Mouse (Mus musculus): ENCODE data around the gene Dhx16. TPM values are rescaled to one million over a fixed set of nuclear protein-coding genes. Genes with fewer than 3 reads are reported as not detected.

Gene Dhx16
- polyA plus RNA-seq, 1 experiment from 2014 or later: 14.2 TPM

GRCm38 (mm10) chr17:35868961-35869345 is 10.7 kb upstream of the Dhx16 start:
- H3K9ac ChIP-seq (ENCODE audit: low read length): peak overlapping the region; percentile 77
- H3K36me3 ChIP-seq (ENCODE audit: control insufficient read depth, insufficient read depth, low read length): no peaks in the 10 kb centered on the region; the same call in 1 of the 2 replicates
- TF ChIP-seq EP300 (optimal IDR thresholded peaks at IDR 0.05): no peak
- no peak for TF ChIP-seq CTCF (IDR thresholded peaks at IDR 0.05; ENCODE audit: low read depth)
- no peak for DNase-seq (ENCODE audit: low spot score)
- no peaks in the 10 kb centered on the region for H3K9me3 ChIP-seq (ENCODE audit: control insufficient read depth, low read length)
- peaks cover 3% of the 10 kb centered on the region; the same call in 1 of the 2 replicates for H3K4me1 ChIP-seq (replicated peaks; ENCODE audit: control insufficient read depth, insufficient read depth)
- 2% methylated on average over 7 of the region's 7 CpGs for WGBS
- H3K27me3 ChIP-seq (ENCODE audit: control insufficient read depth, insufficient read depth, low read length): no peaks in the 10 kb centered on the region
- ATAC-seq (ENCODE audit: low FRiP score, low TSS enrichment): no peak
- H3K27ac ChIP-seq (replicated peaks): peak overlapping the region; percentile 94
- peak overlapping the region; percentile 60 for H3K4me3 ChIP-seq (ENCODE audit: low read depth, low read length)
- peak overlapping the region; percentile 85 for H3K4me2 ChIP-seq (replicated peaks; ENCODE audit: low read depth)

DNA sequence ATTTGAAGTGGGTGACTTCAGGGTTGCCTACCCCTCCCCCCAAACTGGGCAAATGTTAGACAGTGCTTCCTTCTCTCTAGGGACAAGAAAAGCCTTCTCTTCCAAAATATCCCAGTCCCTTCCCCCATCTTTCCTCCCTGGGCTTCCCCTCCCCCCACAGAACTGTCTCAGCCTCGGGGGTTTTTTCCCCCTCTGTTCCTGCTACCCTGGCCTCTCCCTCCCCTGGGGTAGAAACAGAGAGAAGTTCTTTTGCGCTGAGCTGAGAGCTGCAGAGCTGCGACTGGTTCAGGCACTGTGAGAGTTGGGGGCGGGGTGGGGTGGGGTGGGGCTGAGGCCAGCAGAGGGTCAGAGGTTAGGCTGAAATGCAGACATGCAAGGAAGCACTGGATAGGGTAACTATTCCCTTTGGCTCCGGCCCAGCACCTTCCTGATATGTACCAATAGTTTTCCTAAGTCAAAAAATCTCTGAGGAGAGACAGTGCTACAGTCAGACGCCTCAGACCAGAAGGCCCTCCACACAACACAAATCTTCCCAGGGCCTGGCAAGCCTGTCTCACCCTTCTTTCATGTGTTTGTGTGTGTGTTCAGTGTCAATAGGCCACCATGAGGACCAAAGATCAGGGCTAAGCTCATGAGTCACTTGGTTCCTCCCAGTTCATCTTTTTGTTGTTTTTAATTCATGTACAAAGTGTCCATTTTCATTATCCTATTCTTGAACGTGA is 10.1 kb upstream of the Dhx16 start:
- ATAC-seq (ENCODE audit: low FRiP score, low TSS enrichment) (peak; percentile 13; the same call in 1 of the 2 replicates), DNase-seq (ENCODE audit: low spot score) (peak; percentile 51)
- Histone ChIP-seq H3K9me3 (ENCODE audit: control insufficient read depth, low read length) (no peaks in the 10 kb centered on the region), H3K9ac (ENCODE audit: low read length) (peak overlapping the region; percentile 77), H3K27me3 (ENCODE audit: control insufficient read depth, insufficient read depth, low read length) (no peaks in the 10 kb centered on the region), H3K36me3 (ENCODE audit: control insufficient read depth, insufficient read depth, low read length) (no peaks in the 10 kb centered on the region; the same call in 1 of the 2 replicates), H3K4me3 (ENCODE audit: low read depth, low read length) (peak overlapping the region; percentile 60), H3K4me2 (replicated peaks; ENCODE audit: low read depth) (peak overlapping the region; percentile 85), H3K27ac (replicated peaks) (peak overlapping the region; percentile 94), H3K4me1 (replicated peaks; ENCODE audit: control insufficient read depth, insufficient read depth) (peaks cover 3% of the 10 kb centered on the region; the same call in 1 of the 2 replicates)
- TF ChIP-seq EP300 (optimal IDR thresholded peaks at IDR 0.05): no peak
- TF ChIP-seq CTCF (IDR thresholded peaks at IDR 0.05; ENCODE audit: low read depth): no peak
- 1% methylated on average over 7 of the region's 7 CpGs for WGBS

GRCm38 (mm10) chr17:35870151-35870883 is 9.3 kb upstream of the Dhx16 start:
- H3K4me1 ChIP-seq (replicated peaks; ENCODE audit: control insufficient read depth, insufficient read depth): peaks cover 3% of the 10 kb centered on the region; the same call in 1 of the 2 replicates
- DNase-seq (ENCODE audit: low spot score) (peak; percentile 49), ATAC-seq (ENCODE audit: low FRiP score, low TSS enrichment) (peak; percentile 22; the same call in 1 of the 2 replicates)
- peak overlapping the region; percentile 77 for H3K9ac ChIP-seq (ENCODE audit: low read length)
- H3K4me2 ChIP-seq (replicated peaks; ENCODE audit: low read depth): peak overlapping the region; percentile 85
- H3K27me3 ChIP-seq (ENCODE audit: control insufficient read depth, insufficient read depth, low read length): no peaks in the 10 kb centered on the region
- peak overlapping the region; percentile 94 for H3K27ac ChIP-seq (replicated peaks)
- WGBS: 36% methylated on average over 8 of the region's 9 CpGs
- no peaks in the 10 kb centered on the region; the same call in 1 of the 2 replicates for H3K36me3 ChIP-seq (ENCODE audit: control insufficient read depth, insufficient read depth, low read length)
- H3K9me3 ChIP-seq (ENCODE audit: control insufficient read depth, low read length): no peaks in the 10 kb centered on the region
- peak overlapping the region; percentile 60 for H3K4me3 ChIP-seq (ENCODE audit: low read depth, low read length)
- TF ChIP-seq CTCF (IDR thresholded peaks at IDR 0.05; ENCODE audit: low read depth) (no peak), EP300 (optimal IDR thresholded peaks at IDR 0.05) (peak; percentile 38)

GRCm38 (mm10) chr17:35870884-35871696 is 8.5 kb upstream of the Dhx16 start:
- no peak for DNase-seq (ENCODE audit: low spot score)
- WGBS: 54% methylated on average over 8 of the region's 8 CpGs
- H3K9ac ChIP-seq (ENCODE audit: low read length): no peak overlapping the region
- H3K36me3 ChIP-seq (ENCODE audit: control insufficient read depth, insufficient read depth, low read length): no peaks in the 10 kb centered on the region; the same call in 1 of the 2 replicates
- TF ChIP-seq EP300 (optimal IDR thresholded peaks at IDR 0.05): peak; percentile 28
- TF ChIP-seq CTCF (IDR thresholded peaks at IDR 0.05; ENCODE audit: low read depth): peak; percentile 75
- no peak overlapping the region for H3K4me3 ChIP-seq (ENCODE audit: low read depth, low read length)
- H3K27me3 ChIP-seq (ENCODE audit: control insufficient read depth, insufficient read depth, low read length): no peaks in the 10 kb centered on the region
- no peak for ATAC-seq (ENCODE audit: low FRiP score, low TSS enrichment)
- no peaks in the 10 kb centered on the region for H3K9me3 ChIP-seq (ENCODE audit: control insufficient read depth, low read length)
- peaks cover 3% of the 10 kb centered on the region; the same call in 1 of the 2 replicates for H3K4me1 ChIP-seq (replicated peaks; ENCODE audit: control insufficient read depth, insufficient read depth)
- peak overlapping the region; percentile 94 for H3K27ac ChIP-seq (replicated peaks)
- H3K4me2 ChIP-seq (replicated peaks; ENCODE audit: low read depth): peak overlapping the region; percentile 85

- H3K4me3 ChIP-seq (ENCODE audit: low read depth, low read length): no peak overlapping the region
- H3K27me3 ChIP-seq (ENCODE audit: control insufficient read depth, insufficient read depth, low read length): no peaks in the 10 kb centered on the region
- H3K27ac ChIP-seq (replicated peaks): no peak overlapping the region
- peaks cover 3% of the 10 kb centered on the region; the same call in 1 of the 2 replicates for H3K4me1 ChIP-seq (replicated peaks; ENCODE audit: control insufficient read depth, insufficient read depth)
- 29% methylated on average over 21 of the region's 21 CpGs for WGBS
- ATAC-seq (ENCODE audit: low FRiP score, low TSS enrichment) (peak; percentile 60; the same call in 1 of the 2 replicates), DNase-seq (ENCODE audit: low spot score) (peak; percentile 93)
- no peaks in the 10 kb centered on the region for H3K9me3 ChIP-seq (ENCODE audit: control insufficient read depth, low read length)
- no peak overlapping the region; the same call in 1 of the 2 replicates for H3K9ac ChIP-seq (ENCODE audit: low read length)
- TF ChIP-seq EP300 (optimal IDR thresholded peaks at IDR 0.05): no peak
- peak; percentile 97 for TF ChIP-seq CTCF (IDR thresholded peaks at IDR 0.05; ENCODE audit: low read depth)
- H3K4me2 ChIP-seq (replicated peaks; ENCODE audit: low read depth): peak overlapping the region; percentile 34
- H3K36me3 ChIP-seq (ENCODE audit: control insufficient read depth, insufficient read depth, low read length): no peaks in the 10 kb centered on the region; the same call in 1 of the 2 replicates
Observed at GRCm38 (mm10) chr17:35873774-35874519, 5.7 kb upstream of the Dhx16 start.
